Mouse (Mus musculus) stomach, postnatal 0 days (tissue): ENCODE measurements around the gene Ppp1r27.

Experiments used
- CTCF ChIP-seq: IDR thresholded peaks from 2 replicates; pipeline ENCODE4 v1.5.1; 2016; ENCODE audit warnings: antibody characterized with exemption, low read depth, mild to moderate bottlenecking, moderate library complexity
- EP300 ChIP-seq: optimal IDR thresholded peaks from 2 replicates; pipeline ENCODE3; 2016; ENCODE audit warnings: antibody characterized with exemption

DNA sequence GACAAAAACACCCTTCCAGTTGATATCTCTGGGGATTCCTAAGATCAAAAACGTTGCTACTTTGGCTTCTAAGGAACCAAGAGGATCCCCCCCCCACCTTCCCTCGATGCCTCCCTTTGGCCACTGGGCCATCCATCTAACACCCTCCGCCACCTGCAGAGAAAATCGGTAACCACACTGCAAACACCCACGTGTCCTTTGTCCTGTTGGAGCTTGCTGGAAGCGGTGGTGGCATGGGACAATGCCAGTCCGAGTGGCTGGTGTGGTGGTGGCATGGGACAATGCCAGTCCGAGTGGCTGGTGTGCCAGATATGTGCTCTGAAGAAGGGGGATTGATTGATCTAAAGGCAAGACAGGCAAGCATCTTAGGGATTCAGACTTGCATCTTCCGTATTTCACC lies 19.3 kb downstream of the Ppp1r27 start:
- TF ChIP-seq CTCF (no peak), EP300 (no peak)
